Mouse (Mus musculus): ENCODE measurements around the gene Gm10772. TPM values are rescaled to one million over a fixed set of nuclear protein-coding genes. Genes with fewer than 3 reads are reported as not detected.

Gene Gm10772
- not detected for polyA plus RNA-seq (2017; shearing (Covaris generic))

GRCm38 (mm10) chr13:66227473-66227872 lies at the start of gene Gm10772:
Gene Gm10772 (minus strand): TSS chr13:66227573.

Other genes with a start within 250 kb of the Gm10772 start
- not detected for gene Gm10324, start 108.0 kb downstream of the Gm10772 start, polyA plus RNA-seq (2017; shearing (Covaris generic))
- gene 2410141K09Rik, start 213.5 kb upstream of the Gm10772 start, polyA plus RNA-seq (2017; shearing (Covaris generic)): under 1 TPM in 1 of 2 experiments, not detected in 1; 0.25 TPM

Data from activated CD4-positive, CD25-positive, alpha-beta regulatory T cell (primary cell).